Mouse (Mus musculus): ENCODE results near the gene Npc2.

Npc2 gene

DNA sequence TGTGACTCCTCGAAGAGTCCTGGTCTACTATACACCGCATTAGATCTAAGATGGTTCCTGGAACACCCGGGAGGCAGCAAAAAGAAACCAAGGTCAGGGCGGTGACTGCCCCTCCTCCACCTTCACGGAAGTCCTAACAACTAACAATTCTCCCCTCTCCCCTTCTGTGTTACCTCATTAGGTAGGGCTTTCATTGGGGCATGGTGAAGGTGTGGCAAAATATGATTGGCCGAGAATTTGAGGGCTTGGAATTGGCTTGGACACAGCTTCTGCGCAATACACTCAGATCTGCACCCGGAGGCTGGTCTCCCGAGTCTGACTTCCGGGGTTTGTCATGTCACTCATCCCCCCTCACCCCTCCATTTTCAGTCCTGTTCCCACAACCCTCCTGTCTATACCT, 44.5 kb downstream of the Npc2 start:
- DNase-seq (ENCODE audit: extremely low spot score, low spot score): no peak

- no peak for DNase-seq (ENCODE audit: extremely low spot score, low spot score)
Observed at GRCm38 (mm10) chr12:84727434-84727833, 45.5 kb downstream of the Npc2 start.

- no peak for DNase-seq (ENCODE audit: extremely low spot score, low spot score)
Observed at GRCm38 (mm10) chr12:84726986-84727385, 46.0 kb downstream of the Npc2 start.

DNA sequence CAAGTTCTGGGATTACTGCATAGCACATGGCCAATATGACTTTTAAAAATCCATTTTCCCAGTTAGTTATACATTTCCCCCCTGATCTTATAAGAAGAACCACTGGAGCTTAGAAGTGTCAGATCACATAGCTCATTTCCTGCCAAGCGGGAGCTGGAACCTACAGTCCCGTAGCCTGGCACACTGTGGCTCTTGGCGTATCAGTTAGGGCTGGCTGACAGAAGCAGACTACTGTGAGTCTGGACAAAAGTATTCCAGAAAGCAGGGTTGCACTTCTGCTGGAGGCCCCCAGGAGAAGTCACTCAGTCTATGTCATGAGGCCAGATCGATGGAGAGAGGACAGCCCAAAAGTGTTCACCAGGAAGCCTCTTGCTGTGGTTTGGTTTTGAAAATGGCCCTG, 46.6 kb downstream of the Npc2 start:
- DNase-seq (ENCODE audit: extremely low spot score, low spot score): no peak

GRCm38 (mm10) chr12:84718462-84719244, 54.3 kb downstream of the Npc2 start:
- DNase-seq (ENCODE audit: extremely low spot score, low spot score): no peak

DNA sequence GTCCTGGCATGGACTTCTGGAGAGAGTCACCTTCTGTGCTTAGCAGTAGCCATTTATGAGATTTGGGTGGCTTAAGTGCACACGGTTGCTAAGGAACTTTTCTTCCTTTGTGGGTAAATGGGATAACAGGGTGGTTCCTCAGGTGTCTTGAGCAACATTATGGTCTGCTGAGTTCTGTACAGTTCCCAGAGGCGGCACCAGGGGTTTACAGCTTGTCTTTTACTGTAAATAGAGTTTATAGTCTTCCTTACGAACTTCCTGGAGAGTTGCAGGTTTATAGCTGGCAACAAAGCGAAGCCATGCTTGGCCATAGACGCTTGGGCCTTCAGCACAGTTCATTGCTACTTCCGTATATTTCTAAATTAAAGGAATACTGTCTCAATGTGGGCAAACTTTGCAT, 58.4 kb downstream of the Npc2 start:
- no peak for DNase-seq (ENCODE audit: extremely low spot score, low spot score)

GRCm38 (mm10) chr12:84709842-84710439, 63.0 kb downstream of the Npc2 start:
- no peak for DNase-seq (ENCODE audit: extremely low spot score, low spot score)

- DNase-seq (ENCODE audit: extremely low spot score, low spot score): no peak
Observed at GRCm38 (mm10) chr12:84707804-84708203, 65.1 kb downstream of the Npc2 start.

DNA sequence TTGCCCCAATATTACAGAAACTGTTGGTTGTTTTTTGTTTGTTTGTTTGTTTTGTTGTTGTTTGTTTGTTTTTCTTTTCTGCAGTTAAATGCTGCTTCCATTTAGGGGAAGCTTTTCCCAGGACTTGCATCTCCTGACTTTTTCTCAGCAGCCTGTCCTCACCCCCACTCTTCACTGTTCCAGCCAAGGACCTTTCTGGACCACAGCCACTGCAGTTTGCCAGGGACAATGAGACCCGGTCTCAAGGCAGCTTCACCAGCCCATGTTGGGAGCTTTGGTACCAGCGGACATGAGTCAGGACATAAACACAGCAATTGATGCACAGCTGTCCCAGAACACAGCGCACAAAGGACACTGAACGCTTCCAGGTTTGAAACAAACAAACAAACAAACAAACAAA, 66.1 kb downstream of the Npc2 start:
- no peak for DNase-seq (ENCODE audit: extremely low spot score, low spot score)
